Mouse (Mus musculus) common myeloid progenitor, adult 5-6 weeks (primary cell): Measurements from ENCODE around the gene Kif13a. TPM values are rescaled to one million over a fixed set of nuclear protein-coding genes. Genes with fewer than 3 reads are reported as not detected.

Experiments
- ATAC-seq: replicated peaks from 2 replicates; pipeline ENCODE4 v1.8.0; 2016; ENCODE audit warnings: low read depth, mild to moderate bottlenecking, moderate TSS enrichment, inconsistent platforms; ENCODE audit not compliant: poor library complexity, severe bottlenecking
- total RNA-seq: library from RNA; stranded (forward); fragments of 200-1000, 187-1606 nt; gene quantifications from 2 replicates; pipeline ENCODE4 v1.2.3, GENCODE M21; 2017

Gene Kif13a
- total RNA-seq, 1 experiment from 2014 or later = 43.5 TPM

- ATAC-seq = no peak
Measured at GRCm38 (mm10) chr13:46743821-46744220, 185.8 kb downstream of the Kif13a start.

- no peak for ATAC-seq
Measured at GRCm38 (mm10) chr13:46742367-46742766, 187.3 kb downstream of the Kif13a start.

DNA sequence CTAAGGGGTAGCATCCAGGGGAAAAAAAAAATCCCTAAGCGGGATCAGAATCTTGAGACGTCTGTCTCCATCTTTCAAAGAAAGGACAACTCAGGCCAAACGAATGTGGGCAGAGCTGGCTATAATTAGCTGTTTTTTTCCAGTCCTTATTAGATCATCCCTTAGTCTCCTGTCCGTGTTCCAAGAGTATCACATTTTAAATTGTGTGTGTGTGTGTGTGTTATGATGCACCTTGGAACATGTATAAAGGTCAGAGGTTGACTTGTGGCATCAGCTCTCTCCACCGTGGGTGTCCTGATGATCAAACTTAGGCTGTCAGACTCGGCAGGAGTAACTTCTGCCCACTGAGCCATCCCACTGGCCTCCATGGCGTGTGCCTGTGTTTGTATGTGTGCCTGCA lies 190.2 kb downstream of the Kif13a start:
- ATAC-seq = no peak

DNA sequence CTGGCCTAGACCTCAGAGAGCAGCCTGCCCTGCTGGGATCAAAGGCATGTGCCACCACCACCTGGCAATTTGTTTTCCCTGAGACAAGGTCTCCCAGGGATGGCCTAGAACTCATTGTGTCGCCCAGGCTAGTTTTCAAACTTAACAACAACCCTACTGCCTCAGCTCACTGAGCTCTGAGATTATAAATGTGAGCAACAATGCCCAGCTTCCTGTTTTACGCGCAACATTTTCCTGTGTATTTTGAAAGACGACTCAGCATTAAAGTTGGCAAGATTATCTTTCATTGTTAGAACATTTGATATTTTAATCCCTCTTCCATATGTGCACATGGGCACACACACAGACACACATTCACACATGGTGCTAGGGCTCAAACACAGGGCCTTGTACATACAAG lies 192.2 kb downstream of the Kif13a start:
- ATAC-seq = no peak

- ATAC-seq = peak; percentile 49
Measured at GRCm38 (mm10) chr13:46736479-46736865, 193.2 kb downstream of the Kif13a start.

DNA sequence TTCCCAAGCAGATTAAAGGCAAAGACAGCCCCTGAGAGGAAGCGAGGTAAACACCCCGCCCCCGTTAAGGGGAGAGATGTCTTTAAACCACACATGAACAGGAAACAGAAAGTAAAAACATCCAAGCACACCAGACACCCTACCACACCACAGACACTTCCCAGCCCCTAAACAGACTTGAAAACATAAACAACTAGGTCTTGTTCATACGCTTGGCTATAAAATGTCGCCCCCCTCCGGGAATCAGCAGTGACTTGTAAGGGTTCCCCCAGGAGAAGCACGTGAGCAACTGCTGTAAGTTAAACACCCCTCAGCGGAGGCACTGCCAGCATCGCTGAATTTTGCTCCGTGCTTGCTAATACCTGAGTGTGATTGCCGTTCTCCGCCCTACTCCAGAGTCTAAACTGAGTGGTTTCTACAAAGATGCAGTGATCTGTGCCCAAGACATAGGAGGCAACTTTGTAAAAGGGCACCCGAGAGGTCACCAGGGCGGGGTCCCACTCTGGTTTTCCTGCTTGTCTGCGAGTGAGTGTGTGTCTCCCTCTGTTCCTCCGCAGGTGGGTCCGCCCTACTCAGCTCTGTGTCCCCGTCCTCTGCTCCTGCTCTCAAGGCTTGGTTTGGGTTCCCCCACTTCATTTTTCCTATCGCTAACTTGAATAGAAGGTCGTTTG lies 193.7 kb downstream of the Kif13a start:
- ATAC-seq = peak; percentile 64

GRCm38 (mm10) chr13:46735219-46735807 lies 194.4 kb downstream of the Kif13a start:
- 0 out of 2 replicates have a peak, but pooled peaks have one; percentile 19 for ATAC-seq

GRCm38 (mm10) chr13:46729998-46730397 lies 199.7 kb downstream of the Kif13a start:
- no peak for ATAC-seq

- ATAC-seq = no peak
Measured at GRCm38 (mm10) chr13:46728411-46728810, 201.3 kb downstream of the Kif13a start.

DNA sequence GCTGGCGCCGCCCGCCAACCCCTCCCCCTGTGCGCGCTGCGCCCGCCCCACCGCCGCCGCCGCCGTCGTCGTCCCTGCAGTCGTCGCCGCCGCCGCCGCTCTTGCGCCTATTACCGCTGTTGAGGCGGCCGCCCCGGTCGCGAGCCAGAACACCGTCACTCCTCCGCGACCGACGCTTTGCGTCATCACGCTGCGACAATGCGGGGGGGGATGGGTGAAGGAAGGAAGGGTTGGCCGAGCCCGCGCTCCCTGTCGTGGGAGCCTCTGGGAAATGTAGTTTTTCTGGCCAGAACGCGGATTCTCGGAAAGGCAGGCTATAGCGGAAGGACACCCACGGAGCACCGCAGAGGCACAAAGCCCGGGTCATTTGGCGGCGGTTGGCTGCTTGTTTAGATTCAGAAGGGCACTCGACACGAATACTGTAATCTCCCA lies 201.8 kb downstream of the Kif13a start, which contains the start of gene Nup153:
TSS of gene Nup153 (minus strand) at position 104 of the 432 bp plus-strand sequence.
- peak; percentile 89 for ATAC-seq

GRCm38 (mm10) chr13:46727038-46727836 lies 202.4 kb downstream of the Kif13a start:
- peak; percentile 63 for ATAC-seq

DNA sequence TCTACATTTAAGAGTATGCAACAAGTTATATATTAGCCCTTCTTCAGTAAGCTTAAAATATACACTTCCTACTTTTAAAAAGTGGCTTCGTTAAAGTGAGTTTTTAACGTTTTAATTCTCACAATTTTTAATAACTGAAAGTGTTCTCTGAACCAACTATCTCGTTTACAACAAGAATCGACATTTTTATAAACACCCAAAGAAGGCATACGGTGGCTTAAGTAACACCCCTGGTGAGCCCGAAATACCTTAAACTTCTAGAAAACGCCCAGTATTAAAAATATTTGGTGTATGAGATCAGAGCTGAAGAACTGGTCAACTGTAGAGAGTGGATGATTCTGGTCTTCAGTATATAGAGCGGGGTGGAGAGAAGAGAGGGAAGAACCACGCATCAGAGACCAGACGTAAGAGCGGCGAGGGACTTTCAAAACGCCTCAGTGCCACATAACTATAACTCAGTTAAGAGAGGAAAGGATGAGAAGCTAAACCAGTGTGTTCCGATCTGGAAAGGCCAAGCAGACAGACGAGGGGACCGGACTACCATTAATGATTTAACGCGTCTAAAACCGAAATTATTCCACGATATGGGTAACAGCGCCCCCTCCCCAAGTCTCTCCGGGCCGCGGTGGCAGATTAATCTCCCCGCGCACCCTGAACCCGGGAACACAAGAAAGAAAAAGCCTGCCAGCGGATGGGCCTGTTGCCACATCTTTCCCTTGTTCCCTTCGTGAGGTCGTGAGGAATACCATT lies 203.2 kb downstream of the Kif13a start:
- ATAC-seq = no peak

DNA sequence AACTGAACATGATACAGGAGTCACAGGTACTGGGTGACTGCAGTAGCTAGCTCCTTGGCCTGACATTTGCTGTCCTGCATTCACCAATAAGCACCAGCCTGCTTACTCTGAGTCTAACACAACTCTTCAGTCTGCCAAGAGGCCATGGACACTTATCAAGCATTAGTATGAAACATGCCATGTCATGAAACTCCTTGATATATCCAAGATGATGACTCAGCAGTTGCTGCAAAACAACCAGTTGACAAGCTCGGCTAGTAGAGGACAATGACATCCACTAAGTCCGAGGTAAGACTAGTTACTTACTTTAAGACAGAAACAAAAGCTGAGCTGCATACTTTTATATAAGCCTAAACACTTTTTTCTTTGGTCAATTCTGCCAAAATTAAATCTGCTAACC lies 204.4 kb downstream of the Kif13a start:
- ATAC-seq = peak; percentile 17; the same call in 1 of the 2 replicates

DNA sequence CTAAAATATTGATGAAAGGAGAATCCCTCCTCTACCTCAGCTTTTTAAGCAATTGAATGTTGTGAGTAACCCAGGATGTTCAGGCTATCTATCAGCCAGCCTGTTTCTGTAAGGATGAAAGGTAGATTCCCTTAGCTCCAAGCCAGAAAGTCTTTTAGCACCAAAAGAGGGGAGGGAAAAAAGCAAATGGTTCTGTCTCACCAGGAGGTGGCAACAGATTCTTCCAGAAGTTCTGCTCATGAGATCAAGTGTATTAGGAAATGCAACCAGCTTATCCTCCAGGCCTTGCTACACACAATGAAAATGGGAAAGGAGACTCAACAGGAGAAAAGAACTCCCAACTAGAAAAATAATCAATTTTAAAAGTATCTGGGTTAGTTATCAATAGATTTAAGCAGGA lies 205.3 kb downstream of the Kif13a start:
- ATAC-seq = no peak

- no peak for ATAC-seq
Measured at GRCm38 (mm10) chr13:46721009-46721408, 208.7 kb downstream of the Kif13a start.

DNA sequence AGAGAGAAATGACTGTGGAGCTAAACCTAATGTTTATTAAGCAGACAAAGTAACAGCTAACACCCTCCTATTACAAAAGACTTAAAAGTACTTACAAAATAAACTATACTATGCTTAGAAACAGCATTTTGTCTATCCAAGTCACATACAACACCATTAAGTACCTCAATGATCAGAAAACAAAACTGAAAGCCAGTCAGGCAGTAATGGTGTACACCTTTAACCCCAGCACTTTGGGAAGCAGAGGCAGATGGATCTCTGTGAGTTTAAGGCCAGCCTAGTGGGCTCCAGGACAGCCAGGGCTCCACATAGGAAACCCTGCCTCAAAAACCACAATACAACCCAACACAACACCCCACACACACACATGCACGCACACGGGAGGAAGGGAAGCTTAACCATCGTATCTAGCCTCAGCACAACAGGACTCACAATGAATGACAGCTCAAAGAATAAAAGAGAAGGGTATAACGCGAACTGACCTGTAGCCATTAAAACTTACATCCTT lies 210.7 kb downstream of the Kif13a start:
- ATAC-seq = 0 out of 2 replicates have a peak, but pooled peaks have one; percentile 5

GRCm38 (mm10) chr13:46715976-46716639 lies 213.6 kb downstream of the Kif13a start:
- ATAC-seq = 0 out of 2 replicates have a peak, but pooled peaks have one; percentile 18

DNA sequence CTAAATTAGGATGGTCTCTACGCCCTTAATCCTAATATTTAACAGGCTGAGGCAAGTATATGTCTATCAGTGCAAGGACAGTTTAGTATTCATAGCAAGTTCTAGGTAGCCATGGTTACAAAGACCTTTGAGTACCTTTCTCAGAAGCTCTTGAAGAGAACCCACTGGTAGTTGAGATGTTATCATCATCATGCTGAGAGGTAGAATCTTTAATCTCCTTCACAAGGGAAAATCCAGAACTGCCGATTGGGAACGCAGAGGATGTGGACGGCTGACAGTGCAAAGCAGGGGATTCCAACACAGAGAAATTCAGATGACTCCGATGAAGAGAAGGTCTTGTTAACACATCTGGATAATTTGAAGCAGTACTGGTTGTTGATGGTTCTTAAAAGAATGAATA lies 216.2 kb downstream of the Kif13a start:
- ATAC-seq = no peak

- no peak for ATAC-seq
Measured at GRCm38 (mm10) chr13:46703138-46703537, 226.5 kb downstream of the Kif13a start.
